In the genomic region with DNA sequence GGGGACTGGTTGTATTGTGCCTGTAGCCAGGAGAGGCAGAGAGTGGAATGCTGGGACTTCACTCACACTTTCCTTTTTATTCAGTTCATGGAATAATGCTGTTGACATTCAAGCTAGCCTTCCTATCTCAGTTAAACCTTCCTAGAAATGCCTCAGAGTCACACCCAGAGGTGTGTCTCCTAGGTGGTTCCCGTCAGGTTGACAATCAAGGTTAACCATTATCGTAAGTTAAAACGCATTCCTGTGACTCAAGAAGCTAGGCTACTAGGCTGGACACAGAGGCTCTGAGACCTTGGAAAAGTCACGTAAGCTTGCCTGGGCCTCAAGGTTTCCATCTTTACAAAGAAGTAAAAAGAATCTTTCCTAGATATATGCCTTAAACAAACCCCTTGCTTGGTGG, we compare ENCODE assay signal across 30 mouse cellular contexts. TPM values are rescaled to one million over a fixed set of nuclear protein-coding genes. Genes with fewer than 3 reads are reported as not detected.
"Had no signal": no experiment of that assay in that cellular context is flagged by ENCODE, and none has a peak within 500 bp of the region (broad histone marks: within the 10 kb centered on the region; RNA-seq: fewer than 3 reads in every experiment).

No protein-coding gene starts in this region.

- H3K4me1 ChIP-seq: limb, embryonic 12.5 days; limb, embryonic 15.5 days; midbrain, embryonic 10.5 days; midbrain, embryonic 13.5 days; neural tube, embryonic 13.5 days had no signal

- H3K9ac ChIP-seq: kidney, embryonic 15.5 days; limb, embryonic 12.5 days; limb, embryonic 15.5 days; liver, embryonic 14.5 days; liver, postnatal 0 days; lung, embryonic 14.5 days; midbrain, embryonic 13.5 days; neural tube, embryonic 13.5 days had no signal

- H3K36me3 ChIP-seq: kidney, embryonic 15.5 days; limb, embryonic 12.5 days; limb, embryonic 15.5 days; midbrain, embryonic 10.5 days; midbrain, embryonic 13.5 days; neural tube, embryonic 13.5 days had no signal

- H3K4me3 ChIP-seq: kidney, embryonic 15.5 days; limb, embryonic 12.5 days; limb, embryonic 15.5 days; megakaryocyte, embryonic 14.5 days; midbrain, embryonic 10.5 days; midbrain, embryonic 13.5 days; myocyte; neural tube, embryonic 13.5 days had no signal

- H3K4me2 ChIP-seq: kidney, embryonic 15.5 days; limb, embryonic 12.5 days; limb, embryonic 15.5 days; liver, embryonic 11.5 days; lung, embryonic 14.5 days; midbrain, embryonic 13.5 days; neural tube, embryonic 13.5 days had no signal

- H3K27me3 ChIP-seq: kidney, embryonic 15.5 days; limb, embryonic 15.5 days; midbrain, embryonic 13.5 days had no signal

- DNase-seq: kidney, postnatal 10 days; kidney, postnatal 36 days; left cerebral cortex, postnatal 4 days; liver, postnatal 0 days; lung, embryonic 14.5 days; retina, postnatal 1 day; right cerebral cortex, postnatal 25 days; thymus, adult 2 months; thymus, postnatal 14 days; thymus, postnatal 4 days had no signal

- H3K27ac ChIP-seq: kidney, embryonic 15.5 days; limb, embryonic 12.5 days; limb, embryonic 15.5 days; liver, embryonic 14.5 days; macrophage; midbrain, embryonic 10.5 days; midbrain, embryonic 13.5 days; neural tube, embryonic 13.5 days had no signal

- ATAC-seq: liver, postnatal 0 days; lung, postnatal 0 days; midbrain, embryonic 13.5 days; midbrain, embryonic 16.5 days had no signal

- H3K9me3 ChIP-seq: kidney, embryonic 15.5 days; limb, embryonic 12.5 days; limb, embryonic 15.5 days; megakaryocyte, embryonic 14.5 days; midbrain, embryonic 10.5 days; midbrain, embryonic 13.5 days; neural tube, embryonic 13.5 days had no signal

RNA-seq across cellular contexts. Expression of a gene that starts 10.0 kb away (rescaled TPM):
- total RNA-seq: layer of hippocampus, adult 18-20 months; layer of hippocampus, postnatal 14 days; left cerebral cortex, adult 8-10 months; left cerebral cortex, postnatal 14 days; left cerebral cortex, postnatal 4 days; monocyte, adult 5-6 weeks; neutrophil, adult 5-6 weeks had no signal
- polyA plus RNA-seq: limb, embryonic 12.5 days; liver, postnatal 0 days; lung, embryonic 14.5 days; lung, postnatal 0 days; macrophage; myocyte; spleen, adult 2 months had no signal
